Mouse (Mus musculus): ENCODE measurements at regions not wholly inside any gene's neighbourhood (a gene's known extent, or its start where the extent isn't known, plus 50 kb on each side); places are given as distances from the start of the nearest gene placed in this dataset.

GRCm38 (mm10) chr2:169041748-169042147 lies 86.4 kb upstream of the Zfp64 start:
- Histone ChIP-seq H3K4me3 (ENCODE audit: insufficient read depth, low read depth, low read length) (no peak overlapping the region), H3K4me1 (ENCODE audit: control insufficient read depth, insufficient read depth, insufficient read length, low read length) (no peaks in the 10 kb centered on the region), H3K27ac (replicated peaks; ENCODE audit: low read depth, low read length) (no peak overlapping the region)

- Histone ChIP-seq H3K4me3 (ENCODE audit: insufficient read depth, low read depth, low read length) (no peak overlapping the region), H3K27ac (replicated peaks; ENCODE audit: low read depth, low read length) (no peak overlapping the region), H3K4me1 (ENCODE audit: control insufficient read depth, insufficient read depth, insufficient read length, low read length) (no peaks in the 10 kb centered on the region)
Observed at GRCm38 (mm10) chr2:169037975-169038374, 82.6 kb upstream of the Zfp64 start.

- H3K4me1 ChIP-seq (ENCODE audit: control insufficient read depth, insufficient read depth, insufficient read length, low read length), result no peaks in the 10 kb centered on the region
- no peak overlapping the region for H3K27ac ChIP-seq (replicated peaks; ENCODE audit: low read depth, low read length)
- no peak overlapping the region for H3K4me3 ChIP-seq (ENCODE audit: insufficient read depth, low read depth, low read length)
Observed at GRCm38 (mm10) chr2:169037519-169037918, 82.1 kb upstream of the Zfp64 start.

- Histone ChIP-seq H3K27ac (replicated peaks; ENCODE audit: low read depth, low read length) (no peak overlapping the region), H3K4me1 (ENCODE audit: control insufficient read depth, insufficient read depth, insufficient read length, low read length) (no peaks in the 10 kb centered on the region), H3K4me3 (ENCODE audit: insufficient read depth, low read depth, low read length) (no peak overlapping the region)
Observed at GRCm38 (mm10) chr2:169035315-169035714, 79.9 kb upstream of the Zfp64 start.

- no peak overlapping the region for H3K4me3 ChIP-seq (ENCODE audit: insufficient read depth, low read depth, low read length)
- no peak overlapping the region for H3K27ac ChIP-seq (replicated peaks; ENCODE audit: low read depth, low read length)
- H3K4me1 ChIP-seq (ENCODE audit: control insufficient read depth, insufficient read depth, insufficient read length, low read length), result no peaks in the 10 kb centered on the region
Observed at GRCm38 (mm10) chr2:169033997-169034396, 78.6 kb upstream of the Zfp64 start.

- Histone ChIP-seq H3K27ac (replicated peaks; ENCODE audit: low read depth, low read length) (no peak overlapping the region), H3K4me1 (ENCODE audit: control insufficient read depth, insufficient read depth, insufficient read length, low read length) (no peaks in the 10 kb centered on the region), H3K4me3 (ENCODE audit: insufficient read depth, low read depth, low read length) (no peak overlapping the region)
Observed at GRCm38 (mm10) chr2:169033181-169033580, 77.8 kb upstream of the Zfp64 start.

- H3K4me3 ChIP-seq (ENCODE audit: insufficient read depth, low read depth, low read length), result no peak overlapping the region
- no peak overlapping the region for H3K27ac ChIP-seq (replicated peaks; ENCODE audit: low read depth, low read length)
- no peaks in the 10 kb centered on the region for H3K4me1 ChIP-seq (ENCODE audit: control insufficient read depth, insufficient read depth, insufficient read length, low read length)
Observed at GRCm38 (mm10) chr2:169028531-169029114, 73.2 kb upstream of the Zfp64 start.

GRCm38 (mm10) chr2:169019037-169019436 lies 63.6 kb upstream of the Zfp64 start:
- Histone ChIP-seq H3K4me3 (ENCODE audit: insufficient read depth, low read depth, low read length) (no peak overlapping the region), H3K4me1 (ENCODE audit: control insufficient read depth, insufficient read depth, insufficient read length, low read length) (no peaks in the 10 kb centered on the region), H3K27ac (replicated peaks; ENCODE audit: low read depth, low read length) (no peak overlapping the region)

- no peak overlapping the region for H3K27ac ChIP-seq (replicated peaks; ENCODE audit: low read depth, low read length)
- H3K4me1 ChIP-seq (ENCODE audit: control insufficient read depth, insufficient read depth, insufficient read length, low read length), result peaks cover 4% of the 10 kb centered on the region; the same call in 1 of the 2 replicates
- H3K4me3 ChIP-seq (ENCODE audit: insufficient read depth, low read depth, low read length), result no peak overlapping the region
Observed at GRCm38 (mm10) chr2:169010271-169010670, 54.9 kb upstream of the Zfp64 start.

GRCm38 (mm10) chr2:169008756-169009155 lies 53.4 kb upstream of the Zfp64 start:
- Histone ChIP-seq H3K4me1 (ENCODE audit: control insufficient read depth, insufficient read depth, insufficient read length, low read length) (peaks cover 4% of the 10 kb centered on the region; the same call in 1 of the 2 replicates), H3K27ac (replicated peaks; ENCODE audit: low read depth, low read length) (peak overlapping the region; percentile 82), H3K4me3 (ENCODE audit: insufficient read depth, low read depth, low read length) (peak overlapping the region; percentile 27; the same call in 1 of the 2 replicates)

GRCm38 (mm10) chr2:169008333-169008732 lies 52.9 kb upstream of the Zfp64 start:
- Histone ChIP-seq H3K4me3 (ENCODE audit: insufficient read depth, low read depth, low read length) (peak overlapping the region; percentile 27; the same call in 1 of the 2 replicates), H3K27ac (replicated peaks; ENCODE audit: low read depth, low read length) (peak overlapping the region; percentile 86), H3K4me1 (ENCODE audit: control insufficient read depth, insufficient read depth, insufficient read length, low read length) (peaks cover 4% of the 10 kb centered on the region; the same call in 1 of the 2 replicates)

GRCm38 (mm10) chr2:169006549-169006948 lies 51.2 kb upstream of the Zfp64 start:
- H3K4me3 ChIP-seq (ENCODE audit: insufficient read depth, low read depth, low read length), result no peak overlapping the region
- H3K4me1 ChIP-seq (ENCODE audit: control insufficient read depth, insufficient read depth, insufficient read length, low read length), result peaks cover 4% of the 10 kb centered on the region; the same call in 1 of the 2 replicates
- H3K27ac ChIP-seq (replicated peaks; ENCODE audit: low read depth, low read length), result no peak overlapping the region

GRCm38 (mm10) chr2:169005810-169006209 lies 50.4 kb upstream of the Zfp64 start:
- Histone ChIP-seq H3K4me1 (ENCODE audit: control insufficient read depth, insufficient read depth, insufficient read length, low read length) (peaks cover 4% of the 10 kb centered on the region; the same call in 1 of the 2 replicates), H3K4me3 (ENCODE audit: insufficient read depth, low read depth, low read length) (no peak overlapping the region)

More at GRCm38 (mm10) chr2:169005810-169006209, 50.4 kb upstream of the Zfp64 start:
- H3K27ac ChIP-seq (replicated peaks; ENCODE audit: low read depth, low read length), result no peak overlapping the region
